Mouse (Mus musculus) erythroid progenitor cell, adult 5-6 weeks (primary cell): ENCODE measurements around the gene Gm45233. TPM values are rescaled to one million over a fixed set of nuclear protein-coding genes. Genes with fewer than 3 reads are reported as not detected.

Experiments
- ATAC-seq: replicated peaks from 2 replicates; pipeline ENCODE4 v1.8.0; 2016; ENCODE audit warnings: moderate number of reproducible peaks, mild to moderate bottlenecking, moderate TSS enrichment, inconsistent platforms; ENCODE audit not compliant: poor library complexity, low FRiP score, severe bottlenecking
- total RNA-seq, 2 experiments: library from RNA; stranded (forward) in 1 of 2; stranded (reverse) in 1 of 2; fragments of 150-400 nt in 1 of 2; fragments of 186-747, 209-891 nt in 1 of 2; gene quantifications; 2 replicates each; pipeline versions ENCODE4 v1.2.3 to v1.2.4; 2015 to 2017; ENCODE audit warnings: low replicate concordance in 2 of 2

Gene Gm45233
- total RNA-seq, 2 experiments from 2014 or later: 5.8 TPM; not detected in 1

DNA sequence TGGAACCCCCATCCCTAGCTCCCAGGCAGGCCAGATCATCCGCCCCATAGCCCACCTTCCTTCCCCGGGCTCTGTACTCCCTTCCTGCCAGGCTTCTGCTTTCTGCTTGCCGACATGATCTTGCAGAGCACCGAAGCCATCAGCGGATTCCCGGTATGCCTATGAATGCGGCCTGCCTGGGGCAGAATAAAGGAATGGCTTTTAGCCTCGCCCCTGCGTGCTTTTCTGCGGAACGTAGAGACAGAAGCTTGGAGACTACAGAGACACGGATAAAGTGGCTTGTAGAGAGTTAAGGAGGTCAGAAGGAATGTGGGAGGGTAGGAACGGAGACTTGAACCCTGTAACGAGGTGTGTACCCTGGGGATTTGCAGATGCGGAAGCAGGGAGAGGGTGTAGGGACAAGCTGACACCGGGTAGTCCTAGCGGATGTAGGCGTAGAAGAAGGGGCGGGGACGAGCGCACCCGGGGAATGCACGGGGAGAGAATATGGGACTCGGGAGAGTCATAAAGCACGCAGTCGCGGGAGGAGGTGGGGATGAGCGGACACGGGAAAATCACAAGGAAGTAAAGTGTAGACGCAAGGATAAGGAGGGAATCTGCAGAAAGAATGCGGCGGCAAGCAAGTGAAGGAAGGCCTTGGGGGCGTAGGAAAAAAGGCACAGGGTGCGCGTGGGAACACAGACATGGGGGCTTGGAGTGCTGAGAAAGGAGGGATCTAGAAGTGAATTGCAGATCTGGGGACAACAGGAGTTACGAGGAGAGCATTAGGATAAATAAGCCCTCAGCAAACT is 607 bp upstream of the Gm45233 start:
- ATAC-seq: peak; percentile 78

DNA sequence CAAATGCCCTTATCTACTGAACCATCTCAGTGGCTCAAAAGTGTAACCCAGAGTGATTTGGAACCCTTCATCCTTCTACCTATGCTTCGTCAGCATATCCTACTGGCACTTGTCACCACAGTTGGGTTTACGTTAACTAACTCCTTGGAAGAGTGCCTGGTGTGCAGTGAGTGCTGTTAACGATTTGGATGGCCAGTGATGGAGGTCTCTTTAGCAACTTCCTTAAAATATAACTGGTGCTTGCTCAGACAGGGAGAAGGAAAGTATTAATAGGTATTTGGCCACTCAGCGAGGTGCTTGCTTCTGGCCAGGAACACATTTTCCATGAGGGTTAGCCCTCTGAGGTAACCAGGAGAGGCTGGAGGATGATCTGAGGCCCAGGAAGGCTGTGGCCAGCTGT is 3.9 kb downstream of the Gm45233 start:
- no peak for ATAC-seq

GRCm38 (mm10) chr7:43448246-43448645 is 4.3 kb downstream of the Gm45233 start:
- ATAC-seq: no peak

- no peak for ATAC-seq
Measured at GRCm38 (mm10) chr7:43449811-43450210, 5.9 kb downstream of the Gm45233 start.

GRCm38 (mm10) chr7:43451726-43452125 is 7.8 kb downstream of the Gm45233 start:
- no peak for ATAC-seq

GRCm38 (mm10) chr7:43452609-43453008 is 8.7 kb downstream of the Gm45233 start:
- ATAC-seq: 0 out of 2 replicates have a peak, but pooled peaks have one; percentile 18

DNA sequence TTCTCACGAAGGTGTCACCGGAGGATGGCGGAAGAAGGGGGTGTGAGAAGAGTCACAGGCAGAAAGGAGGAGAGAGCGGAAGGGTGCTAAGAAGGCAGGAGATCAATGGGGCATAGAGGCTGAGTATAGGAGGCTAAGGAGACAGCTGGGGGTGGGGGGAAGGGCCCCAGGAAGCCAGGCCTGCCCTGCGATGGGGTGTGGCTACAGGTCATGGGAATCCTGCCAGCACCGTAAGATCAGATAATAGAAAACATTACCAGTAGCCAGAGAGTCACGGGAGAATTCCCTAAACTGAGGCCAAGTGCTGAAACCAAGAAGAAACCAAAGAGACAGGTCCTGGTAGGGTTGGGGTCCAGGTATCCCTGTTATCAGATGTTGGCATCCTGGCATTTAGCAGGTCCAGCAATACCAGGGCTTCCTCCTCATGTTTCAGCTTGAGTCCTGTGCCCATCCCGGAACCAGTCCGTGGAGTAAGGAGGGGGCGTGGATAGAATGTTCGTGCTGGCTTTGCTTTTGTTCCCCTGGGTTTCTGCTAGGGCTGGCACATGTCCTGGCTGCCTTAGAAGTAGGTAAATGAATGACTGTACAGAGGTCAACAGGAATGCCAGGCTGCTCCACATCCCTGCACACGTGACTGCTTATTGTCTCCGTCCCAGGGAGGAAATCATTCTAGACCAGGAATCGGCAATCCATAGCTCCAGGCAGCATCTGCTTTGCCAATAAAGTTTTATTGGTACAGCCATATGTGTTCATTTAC is 9.8 kb downstream of the Gm45233 start:
- no peak for ATAC-seq

DNA sequence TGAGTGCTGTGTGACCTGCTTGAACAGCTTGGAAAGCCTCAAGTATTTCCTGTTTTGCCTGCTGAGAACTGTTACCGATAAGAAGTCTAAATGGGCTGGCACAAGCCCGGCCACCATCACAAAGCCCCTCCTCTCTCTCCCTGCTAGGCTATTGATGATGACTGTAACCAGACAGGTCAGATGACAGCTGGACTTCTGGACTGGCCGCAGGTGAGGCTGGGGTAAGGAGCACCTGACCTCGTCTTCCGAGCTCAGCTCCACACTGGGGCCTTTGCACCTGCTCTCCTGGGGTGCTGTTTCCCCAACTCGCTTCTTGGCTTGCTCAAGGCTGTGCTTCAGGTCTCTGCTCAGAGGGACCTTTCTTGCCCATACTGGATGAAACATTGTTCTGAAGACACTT is 10.4 kb downstream of the Gm45233 start:
- ATAC-seq: no peak

DNA sequence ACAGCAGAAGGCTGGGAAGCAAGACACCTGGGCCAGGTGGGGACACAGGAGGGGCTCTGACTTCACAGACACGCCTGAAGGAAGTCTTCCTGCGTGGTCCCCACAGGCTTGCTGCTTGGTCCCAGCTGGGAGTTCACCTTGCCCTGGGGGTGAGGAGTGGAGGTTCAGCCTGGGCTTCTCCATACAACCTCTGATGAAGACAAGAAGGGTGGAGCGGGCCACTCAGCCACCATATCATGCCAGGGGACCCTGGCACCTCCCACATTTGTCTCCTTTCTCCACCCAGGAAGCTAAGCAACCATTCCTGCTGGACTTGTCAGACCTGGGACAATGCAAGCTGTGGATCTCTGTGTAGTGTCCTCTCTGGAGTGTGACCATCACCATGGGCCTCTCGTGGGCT is 18.9 kb downstream of the Gm45233 start, which contains the start of gene Vsig10l:
Gene Vsig10l (plus strand): TSS at position 301 of the 400 bp plus-strand sequence.
- no peak for ATAC-seq

DNA sequence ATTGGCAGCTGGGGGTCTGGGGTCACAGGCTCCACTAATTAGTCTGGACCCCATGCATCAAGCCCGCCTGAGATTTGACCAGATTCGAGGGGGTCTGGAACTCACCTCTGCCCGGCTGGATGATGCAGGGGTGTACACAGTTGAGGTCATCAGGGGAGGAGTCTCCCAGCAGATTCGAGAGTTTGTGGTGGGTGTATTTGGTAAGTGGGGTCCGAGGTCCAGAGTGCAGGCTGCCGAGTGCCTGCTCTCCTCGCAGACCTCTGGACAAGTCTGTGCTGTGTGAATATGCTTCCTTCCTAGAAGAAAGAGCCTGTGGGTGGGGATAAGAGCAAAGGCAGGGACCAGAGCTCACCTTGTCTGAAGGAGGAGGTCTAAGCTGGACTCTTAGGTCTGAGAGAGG is 20.0 kb downstream of the Gm45233 start:
- ATAC-seq: no peak

DNA sequence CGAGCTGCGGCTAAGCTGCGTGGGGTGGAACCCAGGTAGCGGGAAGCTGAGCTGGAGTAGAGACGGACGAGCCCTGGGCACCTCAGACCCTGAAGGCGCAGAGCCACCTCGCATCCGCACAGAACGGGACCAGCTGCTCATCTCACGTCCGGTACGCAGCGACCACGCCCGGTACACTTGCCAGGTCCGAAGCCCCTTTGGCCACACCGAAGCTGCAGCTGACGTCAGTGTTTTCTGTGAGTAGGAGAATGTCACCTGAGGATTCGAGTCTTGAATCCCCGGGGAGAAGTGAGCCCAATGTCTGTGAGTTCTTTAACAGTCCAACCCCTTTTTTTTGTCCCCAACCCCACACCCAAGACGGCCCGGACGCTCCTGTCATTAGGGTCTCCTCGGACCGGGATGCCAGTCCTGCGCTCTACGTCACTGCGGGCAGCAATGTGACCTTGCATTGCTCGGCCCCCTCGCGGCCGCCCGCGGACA is 21.0 kb downstream of the Gm45233 start:
- ATAC-seq: no peak

- peak; percentile 85 for ATAC-seq
Measured at GRCm38 (mm10) chr7:43465344-43466098, 21.6 kb downstream of the Gm45233 start.

DNA sequence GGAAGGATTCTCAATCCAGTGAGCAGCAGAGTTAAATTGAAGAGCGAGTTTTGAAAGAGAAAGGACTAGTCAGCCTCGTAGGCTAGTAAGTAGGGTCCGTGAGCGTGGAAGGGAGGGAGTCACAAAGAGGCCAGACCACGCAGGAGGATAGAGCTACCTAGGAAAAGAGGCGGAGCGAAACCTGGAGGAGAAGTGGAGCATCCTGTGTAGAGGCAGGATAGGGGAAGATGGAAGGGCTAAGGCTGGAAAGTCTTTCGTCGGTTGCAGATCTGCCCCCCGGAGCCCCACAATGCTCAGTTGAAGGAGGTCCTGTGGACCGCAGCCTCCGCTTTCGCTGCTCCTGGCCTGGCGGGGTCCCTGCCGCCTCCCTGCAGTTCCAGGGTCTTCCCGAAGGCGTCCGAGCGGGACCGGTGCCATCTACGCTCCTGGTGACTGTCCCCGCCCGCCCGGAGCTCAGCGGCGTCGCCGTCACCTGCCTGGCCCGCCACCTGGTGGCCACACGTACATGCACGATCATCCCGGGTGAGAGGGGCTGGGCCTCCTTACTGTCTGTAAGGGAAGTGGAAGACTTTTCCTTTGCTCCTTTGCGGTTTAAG is 22.3 kb downstream of the Gm45233 start:
- ATAC-seq: peak; percentile 80

GRCm38 (mm10) chr7:43470373-43470772 is 26.4 kb downstream of the Gm45233 start:
- ATAC-seq: no peak

- no peak for ATAC-seq
Measured at GRCm38 (mm10) chr7:43475706-43476105, 31.8 kb downstream of the Gm45233 start.

GRCm38 (mm10) chr7:43476376-43476775 is 32.4 kb downstream of the Gm45233 start:
- ATAC-seq: no peak

DNA sequence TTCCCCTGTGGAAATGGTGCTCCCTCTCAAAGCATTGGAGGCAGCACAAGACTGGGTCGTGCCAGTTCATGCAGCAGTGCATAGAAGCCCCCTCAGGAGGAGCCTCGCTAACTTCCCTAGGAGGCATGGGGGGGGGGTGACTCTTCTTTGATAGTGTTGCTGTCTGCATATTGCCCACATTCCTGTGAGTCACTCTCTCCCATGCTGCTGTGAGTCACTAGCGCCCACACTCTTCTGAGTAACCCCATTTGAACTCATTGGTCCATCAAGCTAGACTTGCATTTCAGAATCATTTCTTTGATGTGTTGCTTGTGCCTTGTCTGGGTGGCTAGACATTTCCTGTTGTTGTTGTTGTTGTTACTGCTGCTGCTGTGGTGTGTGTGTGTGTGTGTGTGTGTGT is 37.3 kb downstream of the Gm45233 start:
- ATAC-seq: no peak

DNA sequence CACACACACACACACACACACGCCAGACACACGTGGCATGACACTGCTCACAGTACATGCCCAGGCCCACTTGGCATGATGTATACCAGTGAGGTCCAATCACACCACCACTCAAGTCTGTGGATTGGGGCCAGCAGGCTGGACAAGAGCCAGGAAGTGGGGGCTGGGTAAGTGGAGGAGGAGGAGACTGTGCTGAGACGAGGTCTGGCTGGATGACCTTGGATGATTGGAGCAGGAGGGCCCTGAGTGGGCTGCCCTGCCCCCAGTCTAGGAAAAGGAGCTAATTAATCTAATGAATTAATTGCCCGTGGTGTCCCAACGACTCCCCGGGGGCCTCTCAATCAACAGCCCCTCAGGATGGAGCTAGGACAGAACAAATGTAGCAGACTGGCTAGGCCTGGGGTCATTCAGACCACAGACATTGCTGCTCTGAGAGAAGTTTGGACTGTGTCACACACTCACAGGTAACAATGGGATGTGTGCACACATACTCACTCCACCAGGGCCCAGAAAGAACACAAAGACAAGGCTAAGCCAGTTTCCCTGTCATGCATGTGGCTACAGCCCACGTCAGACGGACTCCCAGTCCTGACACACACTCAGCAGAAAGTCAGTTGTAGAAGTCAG is 38.3 kb downstream of the Gm45233 start:
- no peak for ATAC-seq

GRCm38 (mm10) chr7:43483236-43483635 is 39.3 kb downstream of the Gm45233 start:
- ATAC-seq: no peak
